Mouse (Mus musculus): Measurements from ENCODE around the gene Ccdc85b. TPM values are rescaled to one million over a fixed set of nuclear protein-coding genes. Genes with fewer than 3 reads are reported as not detected.
A peak's percentile ranks its signal among the peaks of the same experiment; 100 is the strongest.
"Not testable (repeated sequence)": the region's sequence is repeated elsewhere in the genome, so short reads cannot be mapped to it uniquely, and the experiment has no call there.

Gene Ccdc85b
- polyA plus RNA-seq, 1 experiment from 2014 or later, result 8.7 TPM

- no peaks in the 10 kb centered on the region for H3K9me3 ChIP-seq
- H3K4me2 ChIP-seq (replicated peaks), result no peak overlapping the region
- H3K4me3 ChIP-seq (replicated peaks), result no peak overlapping the region
- H3K27ac ChIP-seq, result no peak overlapping the region
- no peaks in the 10 kb centered on the region for H3K27me3 ChIP-seq (replicated peaks)
- H3K4me1 ChIP-seq (replicated peaks), result no peaks in the 10 kb centered on the region
- WGBS, result 68% methylated on average over 2 of the region's 2 CpGs
- H3K9ac ChIP-seq, result no peak overlapping the region
- no peak for ATAC-seq
- no peaks in the 10 kb centered on the region for H3K36me3 ChIP-seq
These were observed 43.1 kb downstream of the Ccdc85b start for GRCm38 (mm10) chr19:5414534-5414957.

- Histone ChIP-seq H3K4me3 (replicated peaks) (no peak overlapping the region), H3K9me3 (no peaks in the 10 kb centered on the region), H3K4me2 (replicated peaks) (no peak overlapping the region), H3K27ac (no peak overlapping the region), H3K27me3 (replicated peaks) (no peaks in the 10 kb centered on the region), H3K36me3 (no peaks in the 10 kb centered on the region), H3K9ac (no peak overlapping the region), H3K4me1 (replicated peaks) (no peaks in the 10 kb centered on the region)
- ATAC-seq, result no peak
- WGBS, result 63% methylated on average over 4 of the region's 4 CpGs
These were observed 43.9 kb downstream of the Ccdc85b start for GRCm38 (mm10) chr19:5413840-5414239.

- H3K27ac ChIP-seq, result no peak overlapping the region
- 67% methylated on average over 5 of the region's 5 CpGs for WGBS
- H3K4me2 ChIP-seq (replicated peaks), result no peak overlapping the region
- no peaks in the 10 kb centered on the region for H3K27me3 ChIP-seq (replicated peaks)
- H3K4me3 ChIP-seq (replicated peaks), result no peak overlapping the region
- no peak overlapping the region for H3K9ac ChIP-seq
- ATAC-seq, result no peak
- no peaks in the 10 kb centered on the region for H3K9me3 ChIP-seq
- H3K4me1 ChIP-seq (replicated peaks), result 0 out of 2 replicates have a peak, but pooled peaks cover 3% of the 10 kb centered on the region
- no peaks in the 10 kb centered on the region for H3K36me3 ChIP-seq
These were observed 45.7 kb downstream of the Ccdc85b start for GRCm38 (mm10) chr19:5411961-5412360.

- ATAC-seq, result no peak
- H3K27me3 ChIP-seq (replicated peaks), result no peaks in the 10 kb centered on the region
- H3K4me3 ChIP-seq (replicated peaks), result no peak overlapping the region
- H3K27ac ChIP-seq, result no peak overlapping the region
- 79% methylated on average over 5 of the region's 5 CpGs for WGBS
- H3K9ac ChIP-seq, result no peak overlapping the region
- 0 out of 2 replicates have a peak, but pooled peaks cover 7% of the 10 kb centered on the region for H3K4me1 ChIP-seq (replicated peaks)
- H3K4me2 ChIP-seq (replicated peaks), result no peak overlapping the region
- H3K36me3 ChIP-seq, result no peaks in the 10 kb centered on the region
- no peaks in the 10 kb centered on the region for H3K9me3 ChIP-seq
These were observed 47.1 kb downstream of the Ccdc85b start for GRCm38 (mm10) chr19:5410641-5411040.

GRCm38 (mm10) chr19:5409068-5409467 lies 48.6 kb downstream of the Ccdc85b start:
- Histone ChIP-seq H3K36me3 (no peaks in the 10 kb centered on the region), H3K4me1 (replicated peaks) (0 out of 2 replicates have a peak, but pooled peaks cover 7% of the 10 kb centered on the region), H3K4me3 (replicated peaks) (no peak overlapping the region), H3K27ac (no peak overlapping the region), H3K27me3 (replicated peaks) (no peaks in the 10 kb centered on the region), H3K4me2 (replicated peaks) (no peak overlapping the region), H3K9me3 (no peaks in the 10 kb centered on the region), H3K9ac (no peak overlapping the region)
- WGBS, result 76% methylated on average over 5 of the region's 5 CpGs
- no peak for ATAC-seq

- H3K4me3 ChIP-seq (replicated peaks), result no peak overlapping the region
- ATAC-seq, result no peak
- H3K4me2 ChIP-seq (replicated peaks), result peak overlapping the region; percentile 58; the same call in 1 of the 2 replicates
- H3K36me3 ChIP-seq, result no peaks in the 10 kb centered on the region
- 0 out of 2 replicates have a peak, but pooled peaks cover 7% of the 10 kb centered on the region for H3K4me1 ChIP-seq (replicated peaks)
- no peaks in the 10 kb centered on the region for H3K9me3 ChIP-seq
- no peak overlapping the region for H3K27ac ChIP-seq
- WGBS, result 86% methylated on average over 13 of the region's 13 CpGs
- no peak overlapping the region for H3K9ac ChIP-seq
- no peaks in the 10 kb centered on the region for H3K27me3 ChIP-seq (replicated peaks)
These were observed 49.4 kb downstream of the Ccdc85b start for GRCm38 (mm10) chr19:5408057-5409001.

GRCm38 (mm10) chr19:5407133-5407532 lies 50.6 kb downstream of the Ccdc85b start:
- Histone ChIP-seq H3K9ac (peak overlapping the region; percentile 65), H3K4me2 (replicated peaks) (peak overlapping the region; percentile 58), H3K4me1 (replicated peaks) (0 out of 2 replicates have a peak, but pooled peaks cover 7% of the 10 kb centered on the region), H3K36me3 (no peaks in the 10 kb centered on the region), H3K4me3 (replicated peaks) (peak overlapping the region; percentile 52), H3K27me3 (replicated peaks) (no peaks in the 10 kb centered on the region), H3K9me3 (no peaks in the 10 kb centered on the region), H3K27ac (peak overlapping the region; percentile 91)
- peak; percentile 66 for ATAC-seq
- 11% methylated on average over 7 of the region's 7 CpGs for WGBS

- peak overlapping the region; percentile 65 for H3K9ac ChIP-seq
- H3K9me3 ChIP-seq; H3K4me1 ChIP-seq (replicated peaks); H3K27me3 ChIP-seq (replicated peaks); H3K36me3 ChIP-seq: not testable (repeated sequence)
- peak; percentile 82 for ATAC-seq
- H3K4me3 ChIP-seq (replicated peaks), result peak overlapping the region; percentile 52
- 19% methylated on average over 24 of the region's 25 CpGs for WGBS
- peak overlapping the region; percentile 91 for H3K27ac ChIP-seq
- H3K4me2 ChIP-seq (replicated peaks), result peak overlapping the region; percentile 58
These were observed 51.1 kb downstream of the Ccdc85b start for GRCm38 (mm10) chr19:5406531-5407126.

GRCm38 (mm10) chr19:5405924-5406323 lies 51.8 kb downstream of the Ccdc85b start:
- H3K9me3 ChIP-seq, result no peaks in the 10 kb centered on the region
- peak overlapping the region; percentile 54 for H3K4me2 ChIP-seq (replicated peaks)
- H3K9ac ChIP-seq, result peak overlapping the region; percentile 43
- H3K27ac ChIP-seq, result 0 out of 2 replicates have a peak overlapping the region, but pooled peaks have one; percentile 8
- H3K4me1 ChIP-seq (replicated peaks), result 0 out of 2 replicates have a peak, but pooled peaks cover 7% of the 10 kb centered on the region
- no peaks in the 10 kb centered on the region for H3K27me3 ChIP-seq (replicated peaks)
- peak overlapping the region; percentile 31 for H3K4me3 ChIP-seq (replicated peaks)
- no peaks in the 10 kb centered on the region for H3K36me3 ChIP-seq
- WGBS, result 19% methylated on average over 7 of the region's 7 CpGs
- no peak for ATAC-seq

Other genes starting within 250 kb of the Ccdc85b start
- gene Pacs1, start 184.8 kb downstream of the Ccdc85b start, polyA plus RNA-seq (2015; fragmentation: Nextera tagmentation; extraction: Ambion mirVana), result 15.6 and 15.8 TPM in 2 replicates
- 282 and 289 TPM in 2 replicates for gene Sf3b2, start 162.4 kb downstream of the Ccdc85b start, polyA plus RNA-seq (2015; fragmentation: Nextera tagmentation; extraction: Ambion mirVana)
- gene Gal3st3, start 159.6 kb downstream of the Ccdc85b start, polyA plus RNA-seq (2015; fragmentation: Nextera tagmentation; extraction: Ambion mirVana), result 2.1 and 2.4 TPM in 2 replicates
- not detected in 2 replicates for gene Catsper1, start 122.2 kb downstream of the Ccdc85b start, polyA plus RNA-seq (2015; fragmentation: Nextera tagmentation; extraction: Ambion mirVana)
- 15.9 and 19.8 TPM in 2 replicates for gene Cst6, start 108.3 kb downstream of the Ccdc85b start, polyA plus RNA-seq (2015; fragmentation: Nextera tagmentation; extraction: Ambion mirVana)
- gene Eif1ad, start 91.2 kb downstream of the Ccdc85b start, polyA plus RNA-seq (2015; fragmentation: Nextera tagmentation; extraction: Ambion mirVana), result 53.9 and 58.2 TPM in 2 replicates
- 474 and 479 TPM in 2 replicates for gene Banf1, start 90.7 kb downstream of the Ccdc85b start, polyA plus RNA-seq (2015; fragmentation: Nextera tagmentation; extraction: Ambion mirVana)
- gene Sart1, start 69.2 kb downstream of the Ccdc85b start, polyA plus RNA-seq (2015; fragmentation: Nextera tagmentation; extraction: Ambion mirVana), result 61.2 and 66.4 TPM in 2 replicates
- 4.3 and 10.8 TPM in 2 replicates for gene Tsga10ip, start 55.4 kb downstream of the Ccdc85b start, polyA plus RNA-seq (2015; fragmentation: Nextera tagmentation; extraction: Ambion mirVana)
- gene Drap1, start 32.9 kb downstream of the Ccdc85b start, polyA plus RNA-seq (2015; fragmentation: Nextera tagmentation; extraction: Ambion mirVana), result 198 and 200 TPM in 2 replicates
- 42.6 and 45.8 TPM in 2 replicates for gene AI837181, start 32.8 kb downstream of the Ccdc85b start, polyA plus RNA-seq (2015; fragmentation: Nextera tagmentation; extraction: Ambion mirVana)
- gene Fosl1, start 10.3 kb downstream of the Ccdc85b start, polyA plus RNA-seq (2015; fragmentation: Nextera tagmentation; extraction: Ambion mirVana), result not detected in 2 replicates
- 95.1 and 99.4 TPM in 2 replicates for gene Fibp, start 2.7 kb upstream of the Ccdc85b start, polyA plus RNA-seq (2015; fragmentation: Nextera tagmentation; extraction: Ambion mirVana)
- gene Ctsw, start 10.6 kb upstream of the Ccdc85b start, polyA plus RNA-seq (2015; fragmentation: Nextera tagmentation; extraction: Ambion mirVana), result 2.1 and 2.9 TPM in 2 replicates
- 118 TPM in 2 replicates for gene Efemp2, start 16.1 kb upstream of the Ccdc85b start, polyA plus RNA-seq (2015; fragmentation: Nextera tagmentation; extraction: Ambion mirVana)
- 29.5 and 29.8 TPM in 2 replicates for gene Mus81, start 30.5 kb upstream of the Ccdc85b start, polyA plus RNA-seq (2015; fragmentation: Nextera tagmentation; extraction: Ambion mirVana)
- 2,332 and 2,514 TPM in 2 replicates for gene Cfl1, start 32.6 kb upstream of the Ccdc85b start, polyA plus RNA-seq (2015; fragmentation: Nextera tagmentation; extraction: Ambion mirVana)
- gene 1700020D05Rik, start 45.9 kb upstream of the Ccdc85b start, polyA plus RNA-seq (2015; fragmentation: Nextera tagmentation; extraction: Ambion mirVana), result not detected in 2 replicates
- gene Snx32, start 52.6 kb upstream of the Ccdc85b start, polyA plus RNA-seq (2015; fragmentation: Nextera tagmentation; extraction: Ambion mirVana), result 7.2 and 8.0 TPM in 2 replicates
- gene Ovol1, start 102.8 kb upstream of the Ccdc85b start, polyA plus RNA-seq (2015; fragmentation: Nextera tagmentation; extraction: Ambion mirVana), result 19.3 TPM in 2 replicates
- gene Ap5b1, start 110.1 kb upstream of the Ccdc85b start, polyA plus RNA-seq (2015; fragmentation: Nextera tagmentation; extraction: Ambion mirVana), result 7.9 and 9.9 TPM in 2 replicates
- 128 and 149 TPM in 2 replicates for gene Rnaseh2c, start 144.0 kb upstream of the Ccdc85b start, polyA plus RNA-seq (2015; fragmentation: Nextera tagmentation; extraction: Ambion mirVana)
- gene Kat5, start 152.3 kb upstream of the Ccdc85b start, polyA plus RNA-seq (2015; fragmentation: Nextera tagmentation; extraction: Ambion mirVana), result 44.1 and 47.3 TPM in 2 replicates
- 43.0 and 43.3 TPM in 2 replicates for gene Rela, start 179.6 kb upstream of the Ccdc85b start, polyA plus RNA-seq (2015; fragmentation: Nextera tagmentation; extraction: Ambion mirVana)
- gene Sipa1, start 205.8 kb upstream of the Ccdc85b start, polyA plus RNA-seq (2015; fragmentation: Nextera tagmentation; extraction: Ambion mirVana), result 21.5 and 23.8 TPM in 2 replicates
- gene Map3k11, start 230.8 kb upstream of the Ccdc85b start, polyA plus RNA-seq (2015; fragmentation: Nextera tagmentation; extraction: Ambion mirVana), result 33.7 and 36.3 TPM in 2 replicates
- gene Pcnx3, start 231.0 kb upstream of the Ccdc85b start, polyA plus RNA-seq (2015; fragmentation: Nextera tagmentation; extraction: Ambion mirVana), result 16.3 and 16.8 TPM in 2 replicates
- 0.29 and 0.43 TPM in 2 replicates for gene Kcnk7, start 246.5 kb upstream of the Ccdc85b start, polyA plus RNA-seq (2015; fragmentation: Nextera tagmentation; extraction: Ambion mirVana)